Mouse (Mus musculus) testis, adult 2 months (tissue): ENCODE results near the gene Ngfr.

Source experiments
- CTCF ChIP-seq: fragments of 200-500 bp; IDR thresholded peaks from 2 replicates; pipeline ENCODE4 v1.5.1; 2012; ENCODE audit warnings: low read depth, mild to moderate bottlenecking, inconsistent platforms, low read length, moderate library complexity; ENCODE audit not compliant: control insufficient read depth, insufficient read depth, insufficient replicate concordance
- POLR2A ChIP-seq: fragments of 200-500 bp; IDR thresholded peaks from 2 replicates; pipeline ENCODE4 v1.6.1; 2012; ENCODE audit warnings: low read depth, mild to moderate bottlenecking, inconsistent platforms, low read length, moderate library complexity; ENCODE audit not compliant: control insufficient read depth

DNA sequence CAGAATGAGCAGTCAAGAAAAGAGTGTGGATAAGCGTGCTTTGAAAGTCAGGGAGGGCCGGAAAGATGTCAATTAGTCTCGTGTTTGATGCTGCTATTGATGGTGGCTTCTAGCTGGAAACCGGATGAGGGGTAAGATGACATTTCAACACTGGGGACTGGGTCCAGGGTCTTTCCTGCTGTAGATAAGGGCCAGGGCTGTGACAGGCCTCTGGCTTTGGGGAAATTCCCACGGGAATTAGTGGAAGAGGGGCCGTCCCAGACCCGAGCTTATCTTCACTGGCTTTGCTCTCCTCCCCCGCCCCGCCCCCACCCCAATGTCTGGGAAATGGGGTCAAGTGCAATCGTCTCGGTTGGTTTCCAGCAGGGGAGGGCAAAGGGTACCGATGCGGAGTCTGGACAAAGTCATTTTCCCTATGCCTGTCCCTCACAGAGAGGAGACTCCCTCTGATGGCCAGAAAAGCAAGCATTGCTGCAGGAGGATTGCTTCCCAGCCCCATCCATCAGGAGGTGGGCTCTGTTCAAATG lies 7.2 kb upstream of the Ngfr start:
- no peak for TF ChIP-seq CTCF
- no peak for TF ChIP-seq POLR2A
